Mouse (Mus musculus) lung, postnatal 36 days (tissue): ENCODE measurements around the gene Cdh23.
"Not testable (repeated sequence)": the region's sequence is repeated elsewhere in the genome, so short reads cannot be mapped to it uniquely, and the experiment has no call there.

ENCODE experiments used
- DNase-seq: peaks from one replicate; pipeline ENCODE4 v3.0.0; 2022; ENCODE audit warnings: mixed read lengths

Cdh23 gene

GRCm38 (mm10) chr10:60696390-60696789 lies at the start of gene Cdh23:
Gene Cdh23 (minus strand): TSS chr10:60696490.
- DNase-seq, result no peak

- peak; percentile 34 for DNase-seq
Measured at GRCm38 (mm10) chr10:60744543-60745290, 48.4 kb upstream of the Cdh23 start.

GRCm38 (mm10) chr10:60743681-60744080 lies 47.4 kb upstream of the Cdh23 start:
- DNase-seq, result no peak

- no peak for DNase-seq
Measured at GRCm38 (mm10) chr10:60742942-60743341, 46.7 kb upstream of the Cdh23 start.

- DNase-seq, result not testable (repeated sequence)
Measured at GRCm38 (mm10) chr10:60742296-60742695, 46.0 kb upstream of the Cdh23 start.

GRCm38 (mm10) chr10:60741435-60741834 lies 45.1 kb upstream of the Cdh23 start:
- no peak for DNase-seq

GRCm38 (mm10) chr10:60739619-60740363 lies 43.5 kb upstream of the Cdh23 start:
- no peak for DNase-seq

- peak; percentile 33 for DNase-seq
Measured at GRCm38 (mm10) chr10:60737886-60738640, 41.8 kb upstream of the Cdh23 start.

GRCm38 (mm10) chr10:60737169-60737728 lies 41.0 kb upstream of the Cdh23 start:
- DNase-seq, result no peak

GRCm38 (mm10) chr10:60735737-60736136 lies 39.4 kb upstream of the Cdh23 start:
- no peak for DNase-seq

- no peak for DNase-seq
Measured at GRCm38 (mm10) chr10:60733471-60733870, 37.2 kb upstream of the Cdh23 start.

GRCm38 (mm10) chr10:60732397-60732861 lies 36.1 kb upstream of the Cdh23 start:
- DNase-seq, result no peak

- no peak for DNase-seq
Measured at GRCm38 (mm10) chr10:60731742-60732141, 35.5 kb upstream of the Cdh23 start.

GRCm38 (mm10) chr10:60727301-60727700 lies 31.0 kb upstream of the Cdh23 start:
- DNase-seq, result no peak

- DNase-seq, result no peak
Measured at GRCm38 (mm10) chr10:60726896-60727295, 30.6 kb upstream of the Cdh23 start.

- no peak for DNase-seq
Measured at GRCm38 (mm10) chr10:60724496-60724895, 28.2 kb upstream of the Cdh23 start.

- no peak for DNase-seq
Measured at GRCm38 (mm10) chr10:60723345-60723744, 27.1 kb upstream of the Cdh23 start.

GRCm38 (mm10) chr10:60721640-60722039 lies 25.4 kb upstream of the Cdh23 start:
- DNase-seq, result no peak

GRCm38 (mm10) chr10:60720461-60720860 lies 24.2 kb upstream of the Cdh23 start:
- DNase-seq, result no peak

GRCm38 (mm10) chr10:60718491-60718890 lies 22.2 kb upstream of the Cdh23 start:
- no peak for DNase-seq

GRCm38 (mm10) chr10:60716449-60716848 lies 20.2 kb upstream of the Cdh23 start:
- no peak for DNase-seq

- DNase-seq, result not testable (repeated sequence)
Measured at GRCm38 (mm10) chr10:60712299-60712698, 16.0 kb upstream of the Cdh23 start.

- no peak for DNase-seq
Measured at GRCm38 (mm10) chr10:60708837-60709236, 12.5 kb upstream of the Cdh23 start.
